Mouse (Mus musculus) olfactory bulb, adult 2 months (tissue): Measurements from ENCODE around the gene Xylb. TPM values are rescaled to one million over a fixed set of nuclear protein-coding genes. Genes with fewer than 3 reads are reported as not detected.

ENCODE experiments used
- H3K27ac ChIP-seq: fragments of 200-500 bp; 2 replicates; pipeline ENCODE4 v1.5.1; 2012; ENCODE audit warnings: low read depth, low read length; ENCODE audit not compliant: insufficient read depth
- H3K4me1 ChIP-seq: fragments of 200-500 bp; 2 replicates; pipeline ENCODE4 v1.6.1; 2012; ENCODE audit warnings: low read length; ENCODE audit not compliant: control insufficient read depth, insufficient read depth
- H3K4me3 ChIP-seq: fragments of 200-500 bp; 2 replicates; pipeline ENCODE4 v1.5.1; 2012; ENCODE audit warnings: mild to moderate bottlenecking, low read depth, low read length, moderate library complexity; ENCODE audit not compliant: insufficient read depth
- CTCF ChIP-seq: fragments of 200-500 bp; IDR thresholded peaks from 2 replicates; pipeline ENCODE4 v1.5.1; 2012; ENCODE audit warnings: low read depth, mild to moderate bottlenecking, low read length, moderate library complexity; ENCODE audit not compliant: insufficient read depth
- POLR2A ChIP-seq: fragments of 200-500 bp; IDR thresholded peaks from 2 replicates; pipeline ENCODE4 v1.6.1; 2012; ENCODE audit warnings: mild to moderate bottlenecking, low read depth, low read length, moderate library complexity; ENCODE audit not compliant: insufficient read depth
- WGBS: fragments of 180-500 bp; shearing (Covaris S2); methylation state at CpG from one replicate; pipeline ENCODE4 v1.1.7; 2018; 5-methylcytosine and 5-hydroxymethylcytosine counted together
- polyA plus RNA-seq: library from polyadenylated mRNA; stranded (reverse); fragments of >200 nt; gene quantifications from 2 replicates; pipeline ENCODE4 v1.2.4, GENCODE M21; 2012; ENCODE audit warnings: low replicate concordance; ENCODE audit not compliant: missing spikeins, insufficient read depth, insufficient read length

Gene Xylb
- polyA plus RNA-seq, 1 experiment: not detected

GRCm38 (mm10) chr9:119323260-119323645 lies 33.9 kb upstream of the Xylb start:
- H3K27ac ChIP-seq: peak overlapping the region; percentile 75
- TF ChIP-seq POLR2A (no peak), CTCF (no peak)
- 1% methylated on average over 9 of the region's 9 CpGs for WGBS
- H3K4me3 ChIP-seq: peak overlapping the region; percentile 65
- H3K4me1 ChIP-seq: peaks cover 7% of the 10 kb centered on the region; the same call in 1 of the 2 replicates

DNA sequence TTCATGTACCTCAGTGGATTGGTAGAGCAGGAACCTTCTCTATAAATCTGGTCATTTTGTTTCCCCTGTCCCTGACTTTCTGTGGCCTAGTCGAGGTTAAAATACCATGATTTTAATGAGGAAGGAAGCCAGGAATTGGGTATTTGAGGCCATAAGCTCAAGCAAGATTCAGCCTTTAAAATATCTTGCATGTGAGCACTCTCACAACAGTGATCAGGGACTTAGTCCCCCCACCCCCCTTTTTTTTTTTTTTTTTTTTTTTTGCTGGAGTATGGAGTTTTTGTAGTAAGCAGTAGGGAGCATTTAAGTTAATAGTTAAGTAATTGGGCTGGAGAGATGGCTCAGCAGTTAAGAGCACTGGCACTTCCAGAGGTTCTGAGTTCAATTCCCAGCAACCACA lies 33.1 kb upstream of the Xylb start:
- WGBS: 68% methylated on average over 1 of the region's 1 CpGs
- peaks cover 7% of the 10 kb centered on the region; the same call in 1 of the 2 replicates for H3K4me1 ChIP-seq
- TF ChIP-seq CTCF (no peak), POLR2A (no peak)
- no peak overlapping the region for H3K27ac ChIP-seq
- no peak overlapping the region for H3K4me3 ChIP-seq

- WGBS: 71% methylated on average over 3 of the region's 3 CpGs
These were observed 28.7 kb upstream of the Xylb start for GRCm38 (mm10) chr9:119328488-119328887.

DNA sequence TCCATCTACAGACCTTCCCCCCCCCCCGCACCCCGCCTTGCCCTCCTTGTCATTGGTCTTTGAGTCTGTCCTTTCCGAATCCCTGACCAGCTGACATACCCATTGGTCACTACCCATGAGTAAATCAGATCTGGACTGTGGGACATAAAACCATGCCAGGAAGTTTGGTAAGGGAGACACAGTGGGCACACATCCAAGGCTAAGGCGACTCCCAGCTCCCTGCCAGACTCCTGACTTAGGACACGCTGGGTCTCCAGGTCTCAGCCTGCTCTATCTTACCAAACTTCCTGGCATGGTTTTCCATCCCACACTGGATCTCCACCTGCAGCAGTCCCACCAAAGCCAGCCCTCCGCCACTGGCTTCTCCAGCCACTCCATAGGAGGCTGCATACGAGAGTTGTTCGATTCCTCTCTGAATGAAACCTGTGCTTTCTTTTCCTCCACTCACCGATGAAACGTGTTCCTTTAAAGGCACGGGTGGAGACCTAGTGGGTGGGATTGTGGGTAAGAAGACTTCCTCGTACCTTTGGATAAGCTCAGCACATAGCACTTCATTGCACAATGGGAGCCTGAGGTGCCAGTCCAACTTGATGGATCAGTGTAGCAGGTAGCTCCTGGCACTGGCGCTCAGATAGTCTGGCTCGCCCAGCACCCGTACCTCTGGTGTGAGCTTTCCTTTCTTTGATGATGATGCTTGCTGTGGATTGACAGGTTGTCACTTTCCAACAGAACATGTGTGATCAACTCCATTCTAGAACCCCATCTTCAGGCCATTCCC lies 26.8 kb upstream of the Xylb start:
- no peaks in the 10 kb centered on the region for H3K4me1 ChIP-seq
- 88% methylated on average over 15 of the region's 15 CpGs for WGBS
- H3K4me3 ChIP-seq: no peak overlapping the region
- TF ChIP-seq CTCF (no peak), POLR2A (no peak)
- H3K27ac ChIP-seq: no peak overlapping the region

More at GRCm38 (mm10) chr9:119328488-119328887, 28.7 kb upstream of the Xylb start:
- Histone ChIP-seq H3K4me1 (no peaks in the 10 kb centered on the region), H3K27ac (no peak overlapping the region), H3K4me3 (no peak overlapping the region)
- TF ChIP-seq CTCF: no peak
- no peak for TF ChIP-seq POLR2A

GRCm38 (mm10) chr9:119334324-119334723 lies 22.9 kb upstream of the Xylb start:
- no peak overlapping the region for H3K27ac ChIP-seq

DNA sequence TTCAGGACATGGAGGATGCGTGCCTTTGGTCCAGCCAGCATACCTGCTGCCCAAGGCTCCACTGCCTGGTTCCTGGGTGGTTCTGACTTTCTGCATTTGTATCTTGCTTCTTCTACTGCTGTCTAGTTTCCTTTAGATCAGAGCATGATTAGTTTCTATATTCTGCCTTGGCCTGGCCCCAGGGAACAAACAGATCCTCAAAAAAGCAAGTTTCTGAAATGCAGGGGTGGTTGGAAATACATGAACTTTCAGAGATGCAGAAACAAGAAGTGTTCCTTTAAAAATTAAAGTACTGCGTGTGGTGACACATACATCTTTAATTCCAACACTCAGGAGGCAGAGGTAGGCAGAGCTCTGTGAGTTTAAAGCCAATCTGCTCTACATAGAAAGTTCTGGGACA lies 22.3 kb upstream of the Xylb start:
- Histone ChIP-seq H3K27ac (no peak overlapping the region), H3K4me1 (peaks cover 8% of the 10 kb centered on the region), H3K4me3 (no peak overlapping the region)
- TF ChIP-seq POLR2A (no peak), CTCF (no peak)
- 84% methylated on average over 2 of the region's 2 CpGs for WGBS

More at GRCm38 (mm10) chr9:119334324-119334723, 22.9 kb upstream of the Xylb start:
- no peak overlapping the region for H3K4me3 ChIP-seq
- WGBS: 44% methylated on average over 10 of the region's 10 CpGs
- TF ChIP-seq POLR2A: no peak
- 0 out of 2 replicates have a peak, but pooled peaks cover 3% of the 10 kb centered on the region for H3K4me1 ChIP-seq

- TF ChIP-seq POLR2A: no peak
- TF ChIP-seq CTCF: no peak
- 88% methylated on average over 4 of the region's 4 CpGs for WGBS
- Histone ChIP-seq H3K27ac (no peak overlapping the region), H3K4me1 (peaks cover 10% of the 10 kb centered on the region), H3K4me3 (no peak overlapping the region)
These were observed 21.6 kb upstream of the Xylb start for GRCm38 (mm10) chr9:119335571-119335970.

DNA sequence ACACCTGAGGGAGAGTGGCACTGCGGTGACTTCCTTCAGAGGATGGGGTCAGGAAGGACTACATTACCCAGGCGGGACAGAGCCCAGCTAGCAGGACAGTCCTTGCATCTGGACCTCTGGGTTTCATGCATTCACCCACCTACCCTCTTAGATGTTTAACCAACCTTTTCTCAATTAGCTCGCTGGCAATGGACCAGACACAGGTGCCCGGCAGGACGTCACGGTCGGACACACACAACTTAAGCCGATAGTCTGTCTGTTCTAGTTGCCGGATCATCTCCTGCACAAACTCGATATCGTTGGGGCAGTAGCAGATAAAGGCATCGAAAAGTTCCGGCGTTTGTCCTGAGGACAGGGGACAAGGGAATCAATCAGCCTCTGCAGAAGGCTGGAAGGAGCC lies 19.3 kb upstream of the Xylb start:
- Histone ChIP-seq H3K4me1 (peaks cover 18% of the 10 kb centered on the region), H3K4me3 (no peak overlapping the region), H3K27ac (no peak overlapping the region)
- TF ChIP-seq POLR2A: no peak
- no peak for TF ChIP-seq CTCF
- 94% methylated on average over 14 of the region's 14 CpGs for WGBS

DNA sequence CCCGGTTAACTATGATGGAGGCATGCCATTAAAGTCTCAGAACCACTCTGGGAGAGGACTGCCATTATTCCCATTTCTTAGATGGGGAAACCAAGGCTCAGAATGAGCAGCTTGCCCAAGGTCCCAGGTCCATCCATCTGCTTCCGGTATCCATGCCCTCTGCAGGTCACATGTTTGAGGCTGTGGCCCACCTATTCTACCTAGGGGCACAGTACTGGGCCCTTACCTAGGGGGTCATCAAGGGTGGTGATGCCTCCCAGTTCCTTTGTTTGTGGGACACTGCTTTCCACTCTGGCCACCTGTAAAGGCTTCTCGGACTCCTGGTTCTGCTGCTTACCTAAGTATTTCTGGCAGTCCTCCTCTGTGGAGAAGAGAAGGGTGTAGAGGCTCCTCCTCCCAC lies 18.8 kb upstream of the Xylb start:
- TF ChIP-seq POLR2A (no peak), CTCF (no peak)
- Histone ChIP-seq H3K27ac (no peak overlapping the region), H3K4me1 (peaks cover 19% of the 10 kb centered on the region), H3K4me3 (no peak overlapping the region)
- 93% methylated on average over 3 of the region's 3 CpGs for WGBS

DNA sequence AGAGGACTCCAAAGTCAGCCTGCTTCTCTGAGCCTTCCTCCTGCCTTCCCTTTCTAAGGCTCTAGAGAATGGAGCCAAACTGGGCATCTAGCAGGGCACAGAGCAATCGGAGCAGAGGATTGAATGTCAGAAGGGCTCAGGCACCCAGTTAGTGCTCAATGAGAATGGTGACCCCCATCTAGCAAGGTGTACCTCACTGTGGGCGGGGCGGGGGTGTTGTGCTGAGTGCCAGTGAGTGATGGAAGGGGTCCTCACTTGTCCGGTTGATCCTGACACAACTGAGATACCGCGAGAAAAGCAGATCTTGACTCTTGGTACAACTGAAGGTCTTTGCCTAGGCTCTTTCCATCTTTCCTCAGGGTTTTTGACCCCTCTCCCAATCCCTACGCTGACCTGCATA lies 18.1 kb upstream of the Xylb start:
- Histone ChIP-seq H3K27ac (no peak overlapping the region), H3K4me1 (peaks cover 19% of the 10 kb centered on the region), H3K4me3 (peak overlapping the region; percentile 70)
- WGBS: 60% methylated on average over 7 of the region's 7 CpGs
- TF ChIP-seq CTCF: no peak
- no peak for TF ChIP-seq POLR2A
